Mouse (Mus musculus) myocyte (in vitro differentiated cells): ENCODE measurements around the gene Rbm8a. TPM values are rescaled to one million over a fixed set of nuclear protein-coding genes. Genes with fewer than 3 reads are reported as not detected.
"Not testable (repeated sequence)": the region's sequence is repeated elsewhere in the genome, so short reads cannot be mapped to it uniquely, and the experiment has no call there.

Source experiments
- H3K27me3 ChIP-seq: one replicate; pipeline ENCODE4 v1.6.1; 2011; ENCODE audit not compliant: control insufficient read depth, insufficient read depth, insufficient read length
- H3K36me3 ChIP-seq: one replicate; pipeline ENCODE4 v1.6.1; 2011; ENCODE audit not compliant: control insufficient read depth, insufficient read depth
- H3K4me2 ChIP-seq: one replicate; pipeline ENCODE4 v1.6.1; 2011; ENCODE audit warnings: low read depth, control low read depth
- H3K4me3 ChIP-seq: one replicate; pipeline ENCODE4 v1.5.1; 2011; ENCODE audit warnings: mild to moderate bottlenecking, control low read depth, moderate library complexity
- H3K79me2 ChIP-seq: one replicate; pipeline ENCODE4 v1.6.1; 2011; ENCODE audit not compliant: control insufficient read depth, insufficient read depth
- H3ac ChIP-seq: one replicate; pipeline ENCODE4 v1.6.1; 2011; ENCODE audit not compliant: control insufficient read depth, insufficient read length
- CEBPB ChIP-seq: IDR thresholded peaks from 2 replicates; pipeline ENCODE4 v1.6.1; 2011; ENCODE audit warnings: mild to moderate bottlenecking, moderate library complexity; ENCODE audit not compliant: poor library complexity, insufficient read depth, severe bottlenecking
- E2F4 ChIP-seq: IDR thresholded peaks from one replicate; pipeline ENCODE4 v1.6.1; 2011; ENCODE audit warnings: mild to moderate bottlenecking, control low read depth, moderate library complexity; ENCODE audit not compliant: insufficient read depth
- MAX ChIP-seq: IDR thresholded peaks from one replicate; pipeline ENCODE4 v1.6.1; 2011; ENCODE audit warnings: low read depth, mild to moderate bottlenecking, control low read depth
- MYOD1 ChIP-seq, 3 experiments: IDR thresholded peaks; one replicate each; pipeline ENCODE4 v1.6.1; 2011; ENCODE audit warnings: control low read depth in 2 of 3, low read depth in 2 of 3, mild to moderate bottlenecking in 2 of 3, moderate library complexity in 1 of 3; ENCODE audit not compliant: insufficient read length in 2 of 3, control insufficient read depth in 1 of 3
- MYOG ChIP-seq, 3 experiments: IDR thresholded peaks; one replicate each; pipeline ENCODE4 v1.6.1; 2011; ENCODE audit warnings: control low read depth in 2 of 3, low read depth in 2 of 3, mild to moderate bottlenecking in 2 of 3; ENCODE audit not compliant: insufficient read length in 2 of 3, control insufficient read depth in 1 of 3, insufficient read depth in 1 of 3
- POLR2A ChIP-seq: IDR thresholded peaks from one replicate; pipeline ENCODE4 v1.6.1; 2011; ENCODE audit warnings: low read depth, mild to moderate bottlenecking, control low read depth, moderate library complexity; ENCODE audit not compliant: insufficient read length
- POLR2AphosphoS2 ChIP-seq: IDR thresholded peaks from one replicate; pipeline ENCODE4 v1.6.1; 2011; ENCODE audit warnings: low read depth, control low read depth; ENCODE audit not compliant: insufficient read length
- REST ChIP-seq: IDR thresholded peaks from one replicate; pipeline ENCODE4 v1.6.1; 2011; ENCODE audit warnings: mild to moderate bottlenecking, control low read depth, moderate library complexity; ENCODE audit not compliant: insufficient read depth, insufficient read length
- SRF ChIP-seq: IDR thresholded peaks from one replicate; pipeline ENCODE4 v1.6.1; 2011; ENCODE audit warnings: low read depth; ENCODE audit not compliant: control insufficient read depth, insufficient read length
- TCF12 ChIP-seq: IDR thresholded peaks from one replicate; pipeline ENCODE4 v1.6.1; 2011; ENCODE audit warnings: mild to moderate bottlenecking, control low read depth; ENCODE audit not compliant: poor library complexity, insufficient read depth, severe bottlenecking
- TCF3 ChIP-seq: IDR thresholded peaks from one replicate; pipeline ENCODE4 v1.6.1; 2011; ENCODE audit warnings: low read depth, control low read depth; ENCODE audit not compliant: insufficient read length
- USF1 ChIP-seq: IDR thresholded peaks from one replicate; pipeline ENCODE4 v1.6.1; 2011; ENCODE audit warnings: low read depth, mild to moderate bottlenecking, control low read depth, moderate library complexity
- polyA plus RNA-seq: library from polyadenylated mRNA; unstranded; fragments of >200 nt; fragmentation: generic; extraction: Trizol; gene quantifications from one replicate; pipeline ENCODE4 v1.2.1, GENCODE M21; 2012; ENCODE audit warnings: missing spikeins

Gene Rbm8a
- polyA plus RNA-seq, 1 experiment: 68.4 TPM

- H3ac ChIP-seq: no peak overlapping the region
- H3K4me2 ChIP-seq: peak overlapping the region; percentile 61
- TF ChIP-seq USF1: no peak
- TF ChIP-seq POLR2AphosphoS2: no peak
- TF ChIP-seq CEBPB: no peak
- TF ChIP-seq MYOG (IDR thresholded peaks at IDR 0.05; ENCODE audit: control insufficient read depth in 1 of 3, insufficient read depth in 1 of 3, insufficient read length in 2 of 3, low read depth in 2 of 3): no peak
- TF ChIP-seq MYOD1 (IDR thresholded peaks at IDR 0.05; ENCODE audit: control insufficient read depth in 1 of 3, insufficient read length in 2 of 3, low read depth in 2 of 3): no peak
- TF ChIP-seq REST: no peak
- TF ChIP-seq MAX: no peak
- no peaks in the 10 kb centered on the region for H3K27me3 ChIP-seq
- no peaks in the 10 kb centered on the region for H3K36me3 ChIP-seq
- H3K4me3 ChIP-seq: peak overlapping the region; percentile 12
- H3K79me2 ChIP-seq: no peaks in the 10 kb centered on the region
These were observed 33.1 kb downstream of the Rbm8a start for GRCm38 (mm10) chr3:96662731-96663316.

GRCm38 (mm10) chr3:96663432-96664239, 33.9 kb downstream of the Rbm8a start:
- H3K36me3 ChIP-seq: no peaks in the 10 kb centered on the region
- H3K4me2 ChIP-seq: peak overlapping the region; percentile 91
- H3K79me2 ChIP-seq: no peaks in the 10 kb centered on the region
- no peaks in the 10 kb centered on the region for H3K27me3 ChIP-seq
- TF ChIP-seq MYOD1 (IDR thresholded peaks at IDR 0.05; ENCODE audit: control insufficient read depth in 1 of 3, insufficient read length in 2 of 3, low read depth in 2 of 3) (peak; percentile 30 to 44 (median 44)), TCF12 (peak; percentile 15), MYOG (IDR thresholded peaks at IDR 0.05; ENCODE audit: control insufficient read depth in 1 of 3, insufficient read depth in 1 of 3, insufficient read length in 2 of 3, low read depth in 2 of 3) (peak in 2 of 3 experiments; percentile 42 to 74), POLR2A (no peak)
- H3K4me3 ChIP-seq: peak overlapping the region; percentile 12
- no peak overlapping the region for H3ac ChIP-seq

- H3K79me2 ChIP-seq, H3K27me3 ChIP-seq, H3K4me2 ChIP-seq, H3ac ChIP-seq, H3K36me3 ChIP-seq, H3K4me3 ChIP-seq: not testable (repeated sequence)
These were observed 36.1 kb downstream of the Rbm8a start for GRCm38 (mm10) chr3:96665732-96666363.

GRCm38 (mm10) chr3:96666916-96667315, 37.2 kb downstream of the Rbm8a start:
- TF ChIP-seq POLR2AphosphoS2 (no peak), MYOG (IDR thresholded peaks at IDR 0.05; ENCODE audit: control insufficient read depth in 1 of 3, insufficient read depth in 1 of 3, insufficient read length in 2 of 3, low read depth in 2 of 3) (no peak), USF1 (no peak), POLR2A (no peak), TCF3 (no peak), E2F4 (no peak), REST (no peak), SRF (no peak)
- Histone ChIP-seq H3K27me3 (no peaks in the 10 kb centered on the region), H3K4me3 (no peak overlapping the region), H3K79me2 (no peaks in the 10 kb centered on the region), H3ac (no peak overlapping the region), H3K36me3 (no peaks in the 10 kb centered on the region), H3K4me2 (no peak overlapping the region)

- Histone ChIP-seq H3ac (no peak overlapping the region), H3K4me3 (no peak overlapping the region), H3K79me2 (no peaks in the 10 kb centered on the region), H3K27me3 (no peaks in the 10 kb centered on the region), H3K4me2 (no peak overlapping the region), H3K36me3 (no peaks in the 10 kb centered on the region)
- no peak for TF ChIP-seq MYOD1 (IDR thresholded peaks at IDR 0.05; ENCODE audit: control insufficient read depth in 1 of 3, insufficient read length in 2 of 3, low read depth in 2 of 3)
- TF ChIP-seq POLR2AphosphoS2: no peak
- no peak for TF ChIP-seq POLR2A
- no peak for TF ChIP-seq USF1
- no peak for TF ChIP-seq MAX
- TF ChIP-seq CEBPB: no peak
- no peak for TF ChIP-seq REST
- no peak for TF ChIP-seq SRF
- no peak for TF ChIP-seq TCF12
- TF ChIP-seq TCF3: no peak
- no peak for TF ChIP-seq E2F4
- no peak for TF ChIP-seq MYOG (IDR thresholded peaks at IDR 0.05; ENCODE audit: control insufficient read depth in 1 of 3, insufficient read depth in 1 of 3, insufficient read length in 2 of 3, low read depth in 2 of 3)
These were observed 37.6 kb downstream of the Rbm8a start for GRCm38 (mm10) chr3:96667316-96667715.
